Mouse (Mus musculus): ENCODE measurements around the gene Ubl3.

DNA sequence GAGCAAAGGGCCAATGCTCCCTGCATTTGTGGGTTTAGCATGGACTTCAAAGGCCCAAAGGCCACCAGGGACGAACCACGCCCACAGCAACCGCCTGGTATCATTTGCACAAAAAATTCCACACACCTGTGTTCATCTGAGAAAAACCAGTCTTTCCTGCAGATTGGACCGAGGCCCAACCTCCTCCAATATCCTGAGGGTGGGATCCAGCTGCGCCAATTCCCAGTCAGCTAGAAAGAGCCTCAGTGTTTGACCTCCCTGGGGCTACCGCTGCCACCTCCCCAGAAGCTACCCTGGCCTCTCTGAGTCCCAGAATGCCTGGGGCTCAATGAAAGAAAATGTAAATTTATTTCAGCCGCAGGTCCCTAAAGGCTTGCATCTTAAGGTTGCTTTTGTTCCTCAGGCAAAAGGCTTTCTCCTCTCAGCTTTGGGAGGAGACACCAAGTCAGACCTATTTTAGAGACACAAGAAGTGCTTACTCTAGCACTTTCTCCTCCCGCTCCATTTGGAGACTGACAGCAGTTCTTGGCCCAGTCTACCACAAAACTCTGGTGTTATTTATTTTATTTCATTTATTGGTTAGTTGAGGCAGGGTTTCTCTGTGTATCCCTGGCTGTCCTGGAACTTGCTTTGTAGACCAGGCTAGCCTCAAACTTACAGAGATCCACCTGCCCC lies 85.5 kb downstream of the Ubl3 start:
- 0 out of 2 replicates have a peak, but pooled peaks have one; percentile 3 for TF ChIP-seq ZC3H11A (IDR thresholded peaks at IDR 0.05; ENCODE audit: borderline replicate concordance, low read depth, low read length)
- TF ChIP-seq CHD2 (IDR thresholded peaks at IDR 0.05; ENCODE audit: low read depth, low read length): no peak
- TF ChIP-seq ZNF384 (IDR thresholded peaks at IDR 0.05; ENCODE audit: low read depth, low read length): no peak
- TF ChIP-seq HCFC1 (IDR thresholded peaks at IDR 0.05; ENCODE audit: borderline replicate concordance, insufficient read depth, low read length): no peak

Data from ES-E14 (cell line).